Mouse (Mus musculus) cerebellum, adult 2 months (tissue): ENCODE results near the gene Lingo4.

Experiments
- CTCF ChIP-seq: fragments of 200-500 bp; IDR thresholded peaks from 2 replicates; pipeline ENCODE4 v1.5.1; 2011; ENCODE audit warnings: low read depth, mild to moderate bottlenecking, control low read depth, low read length, moderate library complexity, borderline replicate concordance; ENCODE audit not compliant: insufficient read depth
- POLR2A ChIP-seq: fragments of 200-500 bp; IDR thresholded peaks from 2 replicates; pipeline ENCODE4 v1.6.1; 2011; ENCODE audit warnings: low read length, control low read depth, borderline replicate concordance; ENCODE audit not compliant: insufficient read depth

DNA sequence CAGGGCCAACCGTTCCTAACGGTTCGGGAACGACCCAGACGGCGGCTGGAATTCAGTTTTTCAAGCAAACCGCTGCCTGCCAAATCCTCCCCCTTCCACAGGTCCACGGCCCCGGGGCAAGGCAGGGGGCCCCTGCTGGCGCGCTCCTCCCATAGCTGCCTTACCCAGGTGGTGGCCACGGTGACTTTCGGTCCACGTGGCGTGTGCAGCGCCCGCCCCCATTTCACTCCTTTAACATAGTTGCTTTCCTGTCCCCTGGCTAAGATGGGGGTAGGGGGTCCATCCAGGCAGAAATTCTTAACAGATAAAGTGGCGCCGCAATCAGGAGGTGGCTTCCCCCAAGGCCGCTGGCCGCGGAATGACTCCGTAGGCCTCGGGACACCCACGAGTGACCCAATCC, 14.2 kb downstream of the Lingo4 start:
- no peak for TF ChIP-seq POLR2A
- no peak for TF ChIP-seq CTCF
